Mouse (Mus musculus) cerebellum, adult 8-10 months (tissue): ENCODE results near the gene Gm7982.
"Not testable (repeated sequence)": the region's sequence is repeated elsewhere in the genome, so short reads cannot be mapped to it uniquely, and the experiment has no call there.

Source experiments
- DNase-seq: peaks from one replicate; pipeline ENCODE4 v3.0.0; 2022

Gm7982 gene

GRCm38 (mm10) chr5:95741714-95742113 is at the start of gene Gm7982:
Gene Gm7982 (plus strand): TSS chr5:95742014.
- not testable (repeated sequence) for DNase-seq

- DNase-seq, result not testable (repeated sequence)
Observed at GRCm38 (mm10) chr5:95736073-95736472, 5.7 kb upstream of the Gm7982 start, which contains the start of gene Gm7978. Gene Gm7978 (minus strand): TSS chr5:95736173.

GRCm38 (mm10) chr5:95775690-95776089 is 33.9 kb downstream of the Gm7982 start, which contains the start of gene E330014E10Rik:
Gene E330014E10Rik (plus strand): TSS chr5:95775990.
- DNase-seq, result not testable (repeated sequence)
